Mouse (Mus musculus) neutrophil, adult 5-6 weeks (primary cell): ENCODE data around the gene Tomm20. TPM values are rescaled to one million over a fixed set of nuclear protein-coding genes. Genes with fewer than 3 reads are reported as not detected.
"Not testable (repeated sequence)": the region's sequence is repeated elsewhere in the genome, so short reads cannot be mapped to it uniquely, and the experiment has no call there.

Experiments
- ATAC-seq: fragments of 151-379, 151-347 bp; 2 replicates; pipeline ENCODE4 v1.8.0; 2017; ENCODE audit warnings: mild to moderate bottlenecking, moderate TSS enrichment; ENCODE audit not compliant: insufficient number of reproducible peaks, poor library complexity, low FRiP score, severe bottlenecking; ENCODE audit errors: extremely low read depth
- total RNA-seq: library from RNA; stranded (forward); fragments of 200-1000 nt; gene quantifications from 2 replicates; pipeline ENCODE4 v1.2.3, GENCODE M21; 2017

Tomm20 gene
- total RNA-seq, 1 experiment from 2014 or later = 79.6 TPM

GRCm38 (mm10) chr8:126922981-126923380 is 22.7 kb downstream of the Tomm20 start:
- no peak for ATAC-seq

- no peak for ATAC-seq
Observed at GRCm38 (mm10) chr8:126921432-126921831, 24.2 kb downstream of the Tomm20 start.

GRCm38 (mm10) chr8:126920845-126921244 is 24.8 kb downstream of the Tomm20 start:
- ATAC-seq = peak; percentile 87

GRCm38 (mm10) chr8:126920386-126920785 is 25.3 kb downstream of the Tomm20 start:
- ATAC-seq = no peak

GRCm38 (mm10) chr8:126919703-126920102 is 25.9 kb downstream of the Tomm20 start:
- no peak for ATAC-seq

- ATAC-seq = no peak
Observed at GRCm38 (mm10) chr8:126919255-126919654, 26.4 kb downstream of the Tomm20 start.

GRCm38 (mm10) chr8:126918356-126918755 is 27.3 kb downstream of the Tomm20 start:
- no peak for ATAC-seq

- no peak for ATAC-seq
Observed at GRCm38 (mm10) chr8:126917179-126917905, 28.3 kb downstream of the Tomm20 start.

GRCm38 (mm10) chr8:126916611-126917010 is 29.0 kb downstream of the Tomm20 start:
- ATAC-seq = no peak

- ATAC-seq = no peak
Observed at GRCm38 (mm10) chr8:126914609-126915375, 30.9 kb downstream of the Tomm20 start.

GRCm38 (mm10) chr8:126914107-126914490 is 31.5 kb downstream of the Tomm20 start:
- ATAC-seq = not testable (repeated sequence)

- ATAC-seq = no peak
Observed at GRCm38 (mm10) chr8:126913241-126914106, 32.2 kb downstream of the Tomm20 start.

- ATAC-seq = no peak
Observed at GRCm38 (mm10) chr8:126909371-126909802, 36.3 kb downstream of the Tomm20 start.

GRCm38 (mm10) chr8:126908805-126909204 is 36.8 kb downstream of the Tomm20 start:
- ATAC-seq = peak; percentile 49

GRCm38 (mm10) chr8:126907968-126908367 is 37.7 kb downstream of the Tomm20 start:
- no peak for ATAC-seq

- ATAC-seq = no peak
Observed at GRCm38 (mm10) chr8:126907374-126907773, 38.3 kb downstream of the Tomm20 start.

- ATAC-seq = peak; percentile 59; the same call in 1 of the 2 replicates
Observed at GRCm38 (mm10) chr8:126905387-126905786, 40.3 kb downstream of the Tomm20 start.

- no peak for ATAC-seq
Observed at GRCm38 (mm10) chr8:126903927-126904326, 41.7 kb downstream of the Tomm20 start.

- no peak for ATAC-seq
Observed at GRCm38 (mm10) chr8:126903224-126903895, 42.3 kb downstream of the Tomm20 start.
